Mouse (Mus musculus) forebrain, embryonic 14.5 days (tissue): ENCODE results near the gene Slc35d2. TPM values are rescaled to one million over a fixed set of nuclear protein-coding genes. Genes with fewer than 3 reads are reported as not detected.

Experiments
- ATAC-seq: fragments of 200-750 bp; cut with Nextera tagmentation; 2 replicates; pipeline ENCODE4 v1.8.0; 2017; ENCODE audit warnings: mild to moderate bottlenecking, moderate library complexity
- DNase-seq: peaks from one replicate; pipeline ENCODE4 v3.0.0-alpha.2; 2015; ENCODE audit warnings: low spot score
- H3K27ac ChIP-seq: fragments of 300-500 bp; sonication (generic); 2 replicates; pipeline ENCODE4 v1.5.1; 2014; ENCODE audit warnings: low read depth, mild to moderate bottlenecking, control low read depth, low read length, moderate library complexity
- H3K27me3 ChIP-seq: fragments of 300-500 bp; sonication (generic); replicated peaks from 2 replicates; pipeline ENCODE4 v1.6.1; 2014; ENCODE audit warnings: low read length, control low read depth, mixed read lengths; ENCODE audit not compliant: control insufficient read depth, insufficient read depth
- H3K36me3 ChIP-seq: fragments of 300-500 bp; sonication (generic); 2 replicates; pipeline ENCODE4 v1.6.1; 2014; ENCODE audit warnings: low read length, control low read depth; ENCODE audit not compliant: control insufficient read depth, insufficient read depth
- H3K4me1 ChIP-seq: fragments of 300-500 bp; sonication (generic); 2 replicates; pipeline ENCODE4 v1.6.1; 2014; ENCODE audit warnings: antibody characterized with exemption, low read length, control low read depth; ENCODE audit not compliant: control insufficient read depth, insufficient read depth
- H3K4me2 ChIP-seq: fragments of 300-500 bp; sonication (generic); 2 replicates; pipeline ENCODE4 v1.6.1; 2014; ENCODE audit warnings: mild to moderate bottlenecking, control low read depth, low read length
- H3K4me3 ChIP-seq: fragments of 300-500 bp; sonication (generic); 2 replicates; pipeline ENCODE4 v1.5.1; 2014; ENCODE audit warnings: low read depth, low read length, control low read depth
- H3K9ac ChIP-seq: fragments of 300-500 bp; sonication (generic); 2 replicates; pipeline ENCODE4 v1.6.1; 2014; ENCODE audit warnings: mild to moderate bottlenecking, low read length, control low read depth, moderate library complexity
- H3K9me3 ChIP-seq: fragments of 300-500 bp; sonication (generic); replicated peaks from 2 replicates; pipeline ENCODE4 v1.6.1; 2016; ENCODE audit warnings: low read length, control low read depth, mixed read lengths; ENCODE audit not compliant: control insufficient read depth
- WGBS: fragments of 180-500 bp; shearing (Covaris S2); extraction: QIAGEN DNeasy Blood & Tissue Kit; methylation state at CpG from one replicate; pipeline ENCODE4 v1.1.7; 2014; 5-methylcytosine and 5-hydroxymethylcytosine counted together
- polyA plus RNA-seq: library from polyadenylated mRNA; unstranded; fragments of >200 nt; fragmentation: Nextera tagmentation; extraction: Ambion mirVana; gene quantifications from 2 replicates; pipeline ENCODE4 v1.2.1, GENCODE M21; 2014

Gene Slc35d2
- 0.76 and 1.2 TPM in 2 replicates for polyA plus RNA-seq

DNA sequence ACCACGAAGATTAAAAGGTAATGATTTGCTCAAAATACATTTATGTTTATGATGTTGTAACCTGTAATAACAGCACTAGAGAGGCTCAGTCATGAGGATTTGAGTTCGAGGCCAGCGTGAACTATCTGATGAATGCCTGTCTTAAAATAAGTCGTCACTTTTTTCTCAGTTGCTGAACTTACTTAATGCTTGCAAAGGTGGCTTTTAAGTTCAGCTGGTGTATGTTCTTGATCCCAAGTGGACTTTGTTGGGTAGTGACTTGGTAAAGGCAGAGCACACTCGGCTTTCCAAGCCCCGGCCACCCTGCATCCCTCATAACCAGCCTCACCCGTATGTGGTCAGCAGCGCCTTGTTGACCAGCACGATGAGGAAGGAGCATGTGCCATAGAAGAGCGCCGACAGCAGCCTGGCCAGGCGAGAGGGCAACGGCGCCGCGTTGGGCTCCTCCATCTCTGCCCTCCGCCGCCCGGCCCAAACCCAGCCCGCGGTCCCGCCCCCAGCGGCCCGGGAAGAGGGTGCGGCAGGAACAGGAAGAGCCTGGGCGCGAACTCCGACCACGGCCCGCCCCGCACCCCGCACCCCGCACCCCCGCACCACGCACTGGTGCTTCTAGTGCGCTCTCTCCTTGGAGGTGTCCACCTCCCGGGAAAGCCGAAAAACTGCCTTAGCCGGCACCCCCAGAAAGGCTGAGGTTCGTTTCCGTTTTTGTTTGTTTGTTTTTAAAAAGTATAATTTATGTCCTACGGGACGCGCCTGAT is at the start of gene Slc35d2:
Slc35d2 (minus strand) TSS at position 511 of the 758 bp plus-strand sequence.
- H3K27ac ChIP-seq: no peak within 1 kb of the TSS
- peaks cover 10% of the 10 kb centered on the region for H3K36me3 ChIP-seq
- whole genome bisulfite sequencing: 12% methylated on average over 36 of the region's 44 CpGs
- ATAC-seq (peak; percentile 55), DNase-seq (no peak)
- peaks cover 7% of the 10 kb centered on the region for H3K4me1 ChIP-seq
- no peaks in the 10 kb centered on the region for H3K27me3 ChIP-seq
- peak within 1 kb of the TSS; percentile 66 for H3K9ac ChIP-seq
- peak within 1 kb of the TSS; percentile 73 for H3K4me2 ChIP-seq
- peak within 1 kb of the TSS; percentile 45 for H3K4me3 ChIP-seq
- H3K9me3 ChIP-seq: no peaks in the 10 kb centered on the region

DNA sequence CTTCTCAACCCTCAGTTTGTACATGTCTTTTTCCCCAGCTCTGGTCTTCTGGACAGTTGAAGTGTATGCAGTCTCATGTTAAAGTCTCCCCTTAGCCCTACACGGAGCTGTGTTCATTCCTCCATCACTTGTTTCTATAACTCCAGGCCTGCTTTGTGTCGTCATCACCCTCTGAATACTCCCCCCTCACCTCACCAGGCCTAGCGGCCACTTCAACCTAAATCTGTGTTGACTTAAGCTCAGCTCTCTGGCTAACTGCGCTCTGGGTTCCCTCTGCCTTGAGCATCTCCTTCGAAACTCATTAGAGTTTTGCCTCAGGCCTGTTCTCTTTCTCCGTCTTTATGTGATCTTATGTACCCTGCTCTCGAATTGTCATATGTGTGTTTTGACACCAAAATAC is 48.8 kb upstream of the Slc35d2 start:
- Histone ChIP-seq H3K9me3 (no peaks in the 10 kb centered on the region), H3K27ac (no peak overlapping the region), H3K27me3 (no peaks in the 10 kb centered on the region), H3K4me3 (no peak overlapping the region), H3K4me2 (no peak overlapping the region), H3K9ac (no peak overlapping the region), H3K36me3 (0 out of 2 replicates have a peak, but pooled peaks cover 11% of the 10 kb centered on the region), H3K4me1 (no peaks in the 10 kb centered on the region)
- ATAC-seq (no peak), DNase-seq (no peak)
- WGBS: 81% methylated on average over 7 of the region's 7 CpGs

DNA sequence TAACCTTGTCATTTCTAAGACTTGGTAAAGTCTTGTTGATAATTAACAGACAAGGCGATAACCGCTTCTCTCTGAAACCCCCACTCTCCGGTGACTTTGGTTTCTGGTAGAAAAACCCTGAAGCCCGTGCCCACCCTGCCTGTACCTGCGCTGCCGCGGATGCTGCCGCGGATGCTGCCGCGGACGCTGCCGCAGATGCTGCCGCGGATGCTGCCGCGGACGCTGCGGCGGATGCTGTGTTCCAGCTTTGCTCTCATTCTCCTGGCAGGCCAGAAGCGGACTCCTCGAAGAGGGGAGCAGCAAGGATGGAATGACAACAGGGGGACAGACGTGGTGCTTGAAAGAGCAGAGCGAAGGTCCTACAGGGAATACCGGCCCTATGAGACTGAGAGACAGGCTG is 40.6 kb upstream of the Slc35d2 start:
- Histone ChIP-seq H3K36me3 (peaks cover 3% of the 10 kb centered on the region; the same call in 1 of the 2 replicates), H3K4me1 (no peaks in the 10 kb centered on the region), H3K9me3 (peaks cover 35% of the 10 kb centered on the region), H3K4me3 (no peak overlapping the region), H3K4me2 (no peak overlapping the region), H3K27ac (no peak overlapping the region), H3K27me3 (no peaks in the 10 kb centered on the region), H3K9ac (no peak overlapping the region)
- DNase-seq (no peak), ATAC-seq (no peak)
- WGBS: 97% methylated on average over 25 of the region's 25 CpGs

DNA sequence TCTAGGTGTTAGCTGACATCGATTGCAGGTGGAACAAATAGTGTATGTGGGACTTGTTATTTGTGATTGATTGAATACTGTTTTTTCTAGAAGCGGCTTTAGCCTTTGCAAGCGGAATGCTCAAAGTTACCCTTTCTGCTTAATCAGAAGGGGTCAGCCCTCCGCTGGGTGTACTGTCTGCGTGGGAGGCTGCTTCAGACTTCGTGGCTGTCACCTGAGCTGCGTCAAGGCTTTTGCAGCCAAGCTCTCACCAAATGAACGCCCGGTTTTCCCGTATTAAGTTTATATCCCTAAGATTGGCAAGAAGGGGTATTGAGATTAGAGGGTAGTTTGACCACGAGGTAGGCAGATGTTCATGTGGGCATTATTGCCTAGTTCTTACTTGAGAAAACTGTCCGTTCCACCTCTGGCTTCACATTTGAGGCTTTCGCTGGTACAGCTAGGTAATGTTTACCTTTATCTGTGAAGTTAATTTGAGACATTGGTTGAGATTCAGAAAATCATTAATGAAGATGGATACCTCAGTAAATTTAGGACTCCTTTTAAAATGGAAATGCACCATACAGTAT is 34.1 kb upstream of the Slc35d2 start:
- Histone ChIP-seq H3K4me3 (peak overlapping the region; percentile 74), H3K27ac (no peak overlapping the region), H3K4me1 (peaks cover 10% of the 10 kb centered on the region), H3K9me3 (peaks cover under 1% of the 10 kb centered on the region; the same call in 1 of the 2 replicates), H3K36me3 (no peaks in the 10 kb centered on the region), H3K9ac (peak overlapping the region; percentile 82; the same call in 1 of the 2 replicates), H3K27me3 (0 out of 2 replicates have a peak, but pooled peaks cover 3% of the 10 kb centered on the region), H3K4me2 (peak overlapping the region; percentile 97)
- WGBS: 24% methylated on average over 13 of the region's 13 CpGs
- ATAC-seq (no peak), DNase-seq (no peak)

DNA sequence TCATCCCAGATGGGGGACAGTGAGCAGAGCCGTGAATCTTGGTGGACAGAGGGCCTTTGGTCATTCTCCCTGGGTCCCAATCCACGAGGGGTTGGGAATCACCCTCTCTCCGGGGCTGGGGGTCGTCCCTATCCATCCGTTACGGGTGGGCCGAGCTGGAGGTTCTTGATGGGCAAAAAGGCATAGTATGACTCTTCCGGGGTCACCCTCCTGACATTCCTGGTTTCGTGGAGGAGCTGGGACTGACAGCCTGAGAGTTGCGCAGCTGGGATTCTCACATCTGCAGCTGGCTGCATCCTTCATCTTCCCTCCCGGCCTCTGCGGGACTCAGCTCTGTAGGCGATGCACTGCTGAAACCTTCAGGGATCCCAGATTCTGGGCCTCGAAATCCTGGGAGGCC is 33.5 kb upstream of the Slc35d2 start:
- no peak overlapping the region for H3K27ac ChIP-seq
- peaks cover 10% of the 10 kb centered on the region for H3K4me1 ChIP-seq
- H3K4me3 ChIP-seq: peak overlapping the region; percentile 74
- H3K27me3 ChIP-seq: 0 out of 2 replicates have a peak, but pooled peaks cover 3% of the 10 kb centered on the region
- H3K9me3 ChIP-seq: no peaks in the 10 kb centered on the region
- peak overlapping the region; percentile 82 for H3K9ac ChIP-seq
- DNase-seq: peak; percentile 31
- H3K36me3 ChIP-seq: no peaks in the 10 kb centered on the region
- under 1% methylated on average over 14 of the region's 14 CpGs for WGBS
- no peak for ATAC-seq
- H3K4me2 ChIP-seq: peak overlapping the region; percentile 97

DNA sequence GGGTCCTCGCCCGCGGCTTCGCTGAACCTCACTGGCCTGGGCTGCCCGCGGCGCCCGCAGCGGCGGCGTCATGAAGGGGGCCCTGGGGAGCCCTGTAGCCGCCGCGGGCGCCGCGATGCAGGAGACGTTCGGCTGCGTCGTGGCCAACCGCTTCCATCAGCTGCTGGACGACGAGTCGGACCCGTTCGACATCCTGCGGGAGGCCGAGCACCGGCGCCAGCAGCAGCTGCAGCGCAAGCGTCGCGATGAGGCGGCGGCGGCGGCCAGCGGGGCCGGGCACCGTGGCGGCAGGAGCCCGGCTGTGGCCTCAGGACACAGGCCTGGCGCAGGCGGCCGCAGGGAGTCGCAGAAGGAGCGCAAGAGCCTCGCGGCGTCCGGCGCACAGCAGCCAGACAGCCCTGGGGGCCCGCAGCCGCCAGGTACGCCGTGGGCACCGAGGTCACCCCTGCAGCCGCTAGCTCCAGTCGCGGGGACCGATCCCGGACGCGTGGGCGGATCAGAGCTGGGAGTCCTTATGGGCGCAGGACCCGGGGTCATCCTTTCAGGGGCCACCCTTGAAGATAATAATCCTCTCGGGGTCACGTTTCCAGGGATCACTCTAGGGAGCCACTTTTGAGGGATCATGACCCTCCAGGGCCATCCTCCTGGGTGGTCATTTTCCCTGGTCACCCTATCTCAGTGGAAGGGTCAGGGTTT is 32.9 kb upstream of the Slc35d2 start:
- H3K4me1 ChIP-seq: peaks cover 10% of the 10 kb centered on the region
- ATAC-seq (no peak; the same call in 1 of the 2 replicates), DNase-seq (no peak)
- peak overlapping the region; percentile 63; the same call in 1 of the 2 replicates for H3K27ac ChIP-seq
- WGBS: under 1% methylated on average over 70 of the region's 71 CpGs
- H3K4me2 ChIP-seq: peak overlapping the region; percentile 97
- peak overlapping the region; percentile 74 for H3K4me3 ChIP-seq
- H3K9me3 ChIP-seq: no peaks in the 10 kb centered on the region
- peak overlapping the region; percentile 82 for H3K9ac ChIP-seq
- H3K27me3 ChIP-seq: 0 out of 2 replicates have a peak, but pooled peaks cover 3% of the 10 kb centered on the region
- H3K36me3 ChIP-seq: no peaks in the 10 kb centered on the region

DNA sequence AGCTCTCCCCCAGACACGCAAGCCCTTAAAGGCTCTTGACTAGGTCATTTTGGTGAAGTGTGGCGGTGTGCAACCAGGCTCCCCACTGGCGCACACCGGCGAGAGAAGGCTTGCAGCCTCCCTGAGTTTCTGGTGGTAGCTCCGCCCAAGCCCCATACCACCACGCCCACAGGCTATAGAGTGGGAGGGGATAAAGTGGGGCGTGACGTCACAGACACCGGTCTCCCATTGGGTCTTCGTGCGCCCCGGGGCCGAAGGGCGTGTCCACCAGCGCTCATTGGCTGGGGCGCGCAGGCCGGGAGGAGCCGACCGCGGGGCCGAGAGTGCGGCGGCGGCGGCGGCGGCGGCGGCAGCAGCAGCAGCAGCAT is 32.4 kb upstream of the Slc35d2 start, which contains the start of gene Habp4:
Habp4 (plus strand) TSS at position 277 of the 368 bp plus-strand sequence.
- 0% methylated on average over 30 of the region's 31 CpGs for WGBS

DNA sequence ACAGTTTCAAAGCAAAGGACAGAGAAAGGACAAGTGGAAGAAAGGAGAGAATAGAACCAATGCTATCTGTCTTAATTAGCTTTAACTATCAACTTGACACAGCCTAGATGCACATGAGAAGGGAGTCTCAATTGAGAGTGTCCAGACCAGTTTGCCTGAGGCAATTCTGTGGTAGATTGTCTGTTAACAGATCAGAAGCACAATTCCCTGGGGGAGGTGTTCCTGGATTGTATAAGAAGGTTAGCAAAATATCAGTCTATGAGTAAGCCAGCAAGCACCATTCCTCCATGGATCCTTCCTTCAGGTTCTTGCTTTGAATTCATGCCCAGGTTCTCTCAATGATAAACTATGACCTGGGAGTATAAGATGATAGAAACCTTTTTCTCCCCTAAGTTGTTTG is 27.8 kb upstream of the Slc35d2 start:
- no peak for ATAC-seq

More for the DNA sequence above, 32.4 kb upstream of the Slc35d2 start, which contains the start of gene Habp4:
- ATAC-seq: peak; percentile 99
- Histone ChIP-seq H3K4me1 (peaks cover 10% of the 10 kb centered on the region), H3K27ac (peak within 1 kb of the TSS; percentile 63; the same call in 1 of the 2 replicates), H3K36me3 (no peaks in the 10 kb centered on the region), H3K9ac (peak within 1 kb of the TSS; percentile 82), H3K4me2 (peak within 1 kb of the TSS; percentile 97), H3K27me3 (0 out of 2 replicates have a peak, but pooled peaks cover 3% of the 10 kb centered on the region), H3K4me3 (peak within 1 kb of the TSS; percentile 74), H3K9me3 (no peaks in the 10 kb centered on the region)
- peak; percentile 99 for DNase-seq

More for the DNA sequence above, 27.8 kb upstream of the Slc35d2 start:
- H3K9ac ChIP-seq: no peak overlapping the region
- H3K9me3 ChIP-seq: no peaks in the 10 kb centered on the region
- no peaks in the 10 kb centered on the region for H3K36me3 ChIP-seq
- DNase-seq: no peak
- H3K4me3 ChIP-seq: no peak overlapping the region
- H3K4me2 ChIP-seq: no peak overlapping the region
- H3K27me3 ChIP-seq: no peaks in the 10 kb centered on the region
- no peak overlapping the region for H3K27ac ChIP-seq
- peaks cover under 1% of the 10 kb centered on the region; the same call in 1 of the 2 replicates for H3K4me1 ChIP-seq
